Mouse (Mus musculus) frontal cortex, postnatal 14 days (tissue): ENCODE data around the gene Iqschfp.
A peak's percentile ranks its signal among the peaks of the same experiment; 100 is the strongest.

ENCODE experiments used
- DNase-seq, 2 experiments: peaks; one replicate each; pipeline ENCODE4 v3.0.0; 2022; ENCODE audit warnings: low spot score in 2 of 2

Iqschfp gene

DNA sequence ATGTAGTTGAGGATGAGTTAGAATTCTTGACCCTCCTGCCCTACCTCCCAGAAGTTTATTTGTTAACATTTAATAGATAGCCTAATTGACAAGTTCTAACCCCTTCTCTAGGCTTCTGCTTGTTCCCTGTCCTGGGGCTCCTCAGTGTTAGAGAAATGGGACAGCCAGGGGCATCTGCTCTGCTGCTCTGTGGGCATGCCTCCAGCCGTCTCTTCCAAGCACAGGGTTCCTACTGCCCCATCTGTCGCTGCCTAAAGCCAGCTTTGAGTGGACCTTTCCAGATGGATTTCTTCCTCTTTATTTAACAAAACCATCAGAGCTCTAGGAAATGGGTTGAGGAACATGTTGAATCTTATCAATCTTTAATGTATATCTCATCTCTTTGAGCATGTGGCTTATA, 529.8 kb downstream of the Iqschfp start:
- DNase-seq = no peak

DNA sequence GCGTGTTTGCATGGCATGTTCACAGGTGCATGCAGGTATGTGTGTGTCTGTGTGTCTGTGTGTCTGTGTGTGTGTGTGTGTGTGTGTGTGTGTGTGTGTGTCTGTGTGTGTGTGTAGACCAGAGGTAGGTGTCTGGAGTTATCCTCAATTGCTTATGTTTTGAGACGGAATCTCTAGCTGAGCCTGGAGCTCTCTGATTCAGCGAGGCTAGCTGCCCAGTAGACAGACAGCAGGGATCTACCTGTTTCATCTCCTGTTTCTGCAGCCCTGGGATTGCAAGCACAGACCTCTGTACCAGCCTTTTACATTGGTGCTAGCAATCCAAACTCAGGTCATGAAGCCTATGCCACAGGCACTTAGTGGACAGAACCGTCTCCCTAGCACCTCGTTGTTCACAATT, 536.0 kb downstream of the Iqschfp start:
- no peak for DNase-seq

DNA sequence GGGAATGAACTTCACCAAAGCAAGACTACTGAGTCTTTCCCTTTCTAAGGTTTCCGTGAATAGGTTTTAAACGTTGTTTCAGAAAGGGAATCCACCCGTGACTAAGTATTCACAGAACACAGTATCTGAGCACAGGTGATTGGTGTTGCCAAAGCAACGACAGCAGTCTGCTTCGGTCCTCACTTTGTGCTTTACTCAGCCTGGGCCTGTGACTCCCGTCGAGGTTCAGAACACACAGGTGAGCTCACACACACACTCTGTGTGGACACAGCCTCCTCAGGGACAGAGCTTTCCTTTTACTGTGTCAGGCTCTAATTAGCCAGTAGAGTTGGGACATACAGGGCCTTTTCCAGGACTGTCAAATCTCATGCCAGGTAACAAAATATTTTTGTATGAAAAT, 542.4 kb downstream of the Iqschfp start:
- DNase-seq = no peak

DNA sequence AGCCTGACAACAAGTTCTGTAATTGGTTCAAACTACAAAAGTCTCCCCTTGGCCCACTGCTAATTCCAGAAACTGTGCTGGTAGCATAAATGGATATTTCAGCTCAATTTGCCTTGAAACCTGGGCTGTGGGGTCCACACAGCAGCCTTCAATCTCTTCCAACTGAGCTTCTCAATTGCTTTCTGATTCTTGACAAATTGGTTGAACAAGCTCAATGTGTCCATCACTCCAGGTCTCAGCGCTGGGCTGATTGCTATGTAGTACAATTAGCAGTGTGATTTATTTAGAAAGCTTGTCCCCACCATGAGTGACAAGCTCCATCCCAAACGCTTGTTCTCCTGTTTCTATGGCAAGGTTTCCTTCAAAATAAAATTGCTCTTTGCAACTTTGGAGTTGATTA, 542.9 kb downstream of the Iqschfp start:
- no peak for DNase-seq

- DNase-seq = no peak
Measured at GRCm38 (mm10) chr3:68448480-68448879, 556.4 kb downstream of the Iqschfp start.

- no peak for DNase-seq
Measured at GRCm38 (mm10) chr3:68451634-68452033, 559.6 kb downstream of the Iqschfp start.

DNA sequence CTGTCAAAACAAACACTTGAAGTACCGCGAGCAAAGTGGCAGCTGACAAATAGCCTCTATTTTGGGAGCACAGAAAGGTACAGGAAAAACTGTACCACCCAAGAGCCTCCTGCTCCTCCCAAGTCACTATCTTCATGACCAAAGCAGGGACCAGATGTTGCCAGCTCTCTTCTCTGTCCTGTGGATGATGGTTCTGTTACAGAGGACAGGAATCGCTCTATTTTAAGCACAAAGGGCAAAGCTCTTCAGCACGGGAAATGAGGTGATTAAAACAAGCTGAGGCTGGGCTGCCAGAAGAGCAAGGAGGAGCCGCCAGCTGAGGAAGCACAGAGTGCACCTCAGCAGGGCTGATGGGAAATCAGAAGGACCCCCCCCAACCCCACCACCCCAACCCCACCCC, 561.2 kb downstream of the Iqschfp start:
- no peak for DNase-seq

DNA sequence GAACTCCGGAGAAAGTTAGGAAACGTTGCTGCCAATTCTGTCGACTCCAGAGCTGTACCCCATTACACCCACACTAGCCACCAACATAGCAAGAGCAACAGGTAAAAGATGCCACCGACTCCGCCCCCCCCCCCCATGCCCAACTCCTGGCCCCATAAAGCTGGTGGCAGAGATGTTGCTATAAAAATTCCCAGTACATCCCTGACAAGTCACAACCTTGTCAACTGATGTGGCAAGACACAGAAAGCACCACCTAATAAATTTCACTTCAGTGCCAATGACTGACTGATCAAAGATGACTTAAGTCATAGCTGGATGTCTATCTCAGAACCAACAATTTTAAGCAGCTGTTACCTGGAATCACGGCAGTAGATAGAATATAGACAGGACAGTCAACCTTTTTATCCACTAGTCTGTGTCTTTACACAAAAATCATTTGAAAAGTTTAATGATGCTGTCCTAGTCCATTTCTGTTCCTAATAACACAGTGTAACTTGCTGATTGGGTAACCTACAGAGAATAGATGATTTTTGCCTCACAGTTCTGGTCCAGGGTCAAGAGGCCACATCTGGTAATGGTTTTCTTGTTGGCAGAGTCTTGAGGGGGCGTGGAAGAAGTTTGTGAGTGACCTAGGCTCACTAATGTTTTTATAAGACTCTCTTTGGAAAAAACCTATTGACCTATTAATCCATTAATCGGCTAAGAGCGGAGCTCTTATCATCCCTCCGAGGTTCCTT, 561.9 kb downstream of the Iqschfp start:
- DNase-seq = no peak

DNA sequence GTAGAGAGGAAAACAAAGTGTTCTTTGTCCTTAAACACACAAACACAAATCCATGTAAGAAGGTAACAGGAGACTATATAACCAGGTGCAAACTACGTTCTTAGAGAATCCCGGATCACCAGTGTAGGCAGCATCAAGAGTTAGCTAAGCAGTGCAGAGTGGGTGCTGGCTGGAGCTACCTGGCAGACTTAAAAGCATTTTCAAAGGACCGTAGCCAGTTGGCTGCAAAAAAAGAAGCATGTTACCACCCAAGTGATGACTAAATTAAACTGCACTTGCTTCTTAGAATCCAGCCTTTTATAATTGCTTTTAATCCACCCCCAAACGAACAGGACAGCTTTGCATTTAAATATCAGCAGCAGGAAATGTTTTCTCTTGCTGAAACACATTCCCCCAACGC, 574.6 kb downstream of the Iqschfp start:
- DNase-seq = peak; percentile 14 to 24

- no peak for DNase-seq
Measured at GRCm38 (mm10) chr3:68467941-68468687, 576.1 kb downstream of the Iqschfp start.

DNA sequence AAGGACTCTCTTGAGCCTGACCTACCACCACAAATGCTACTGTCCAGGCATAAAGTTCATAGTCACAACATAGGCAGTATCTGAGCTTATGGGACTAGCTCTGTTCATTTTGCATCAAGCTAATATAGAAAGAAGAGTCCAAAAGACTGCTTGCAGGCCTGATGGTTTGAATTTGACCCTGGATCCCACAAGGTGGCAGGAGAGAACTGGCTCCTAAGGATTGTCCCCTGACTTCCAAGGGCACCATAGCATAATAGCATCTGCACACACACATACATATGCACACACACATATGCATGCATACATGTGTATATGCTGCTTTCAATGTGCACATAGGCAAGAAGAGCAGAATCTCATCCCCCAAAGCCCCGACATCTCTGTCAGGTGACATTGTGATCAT, 577.6 kb downstream of the Iqschfp start:
- no peak for DNase-seq

GRCm38 (mm10) chr3:68470061-68470460, 578.0 kb downstream of the Iqschfp start:
- no peak for DNase-seq

DNA sequence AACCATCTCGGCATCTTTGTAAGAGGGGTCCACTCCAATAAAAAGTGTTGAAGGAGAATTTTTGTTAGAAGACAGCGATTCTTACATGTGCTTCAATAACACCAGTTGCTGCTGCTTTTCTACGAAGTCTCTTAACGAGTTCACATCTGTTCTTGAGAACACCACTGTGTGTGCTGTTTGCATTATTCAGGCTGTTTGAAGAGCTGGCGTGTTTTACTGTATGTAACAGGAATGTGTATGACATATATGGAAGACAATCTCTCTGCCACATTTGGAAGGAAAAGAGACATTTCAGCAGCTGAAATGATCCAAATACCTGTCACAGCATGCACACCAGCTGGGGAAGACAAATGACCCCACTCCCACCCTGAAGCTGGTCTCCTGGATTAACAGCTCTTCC, 578.6 kb downstream of the Iqschfp start:
- DNase-seq = no peak

- DNase-seq = no peak
Measured at GRCm38 (mm10) chr3:68476336-68476735, 584.3 kb downstream of the Iqschfp start.

- DNase-seq = no peak
Measured at GRCm38 (mm10) chr3:68477478-68477877, 585.4 kb downstream of the Iqschfp start.

DNA sequence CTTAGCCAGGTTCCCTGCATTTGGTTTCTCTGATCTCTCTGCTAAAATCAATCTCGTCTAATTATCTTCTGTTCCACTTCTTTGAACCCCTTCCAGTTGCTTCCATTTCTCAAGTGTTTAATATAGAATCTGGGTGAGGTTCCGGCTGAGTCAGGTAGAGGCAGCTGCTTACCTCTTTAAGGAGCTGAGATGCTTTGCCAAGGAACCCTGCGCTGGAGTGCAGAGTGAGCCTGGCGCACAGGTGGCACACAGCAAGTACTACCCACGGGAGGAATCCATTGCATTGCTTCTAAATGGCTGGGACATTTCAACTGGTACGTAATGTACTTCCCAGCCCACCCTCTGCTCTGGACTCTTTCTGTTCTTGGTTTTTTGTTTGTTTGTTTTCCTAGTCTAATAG, 587.2 kb downstream of the Iqschfp start:
- no peak for DNase-seq

DNA sequence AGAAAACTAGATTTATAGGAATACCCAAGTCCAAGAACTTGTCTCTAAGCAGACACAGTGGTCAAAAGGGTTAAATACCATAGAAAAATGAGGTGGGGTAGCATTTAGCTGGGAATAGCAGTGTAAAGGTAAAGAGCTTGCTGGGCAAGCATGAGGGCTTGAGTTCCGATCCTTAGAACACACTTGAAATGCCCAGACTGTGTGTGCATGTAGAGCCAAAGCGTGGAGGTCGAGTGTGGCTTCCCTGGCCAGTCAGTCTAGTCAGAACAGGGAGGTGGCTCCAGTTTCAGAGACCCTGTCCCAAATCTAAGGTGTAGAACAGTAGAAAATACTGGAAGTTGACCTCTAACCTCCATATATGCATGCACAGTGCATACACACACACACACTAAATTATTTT, 591.5 kb downstream of the Iqschfp start:
- no peak for DNase-seq

DNA sequence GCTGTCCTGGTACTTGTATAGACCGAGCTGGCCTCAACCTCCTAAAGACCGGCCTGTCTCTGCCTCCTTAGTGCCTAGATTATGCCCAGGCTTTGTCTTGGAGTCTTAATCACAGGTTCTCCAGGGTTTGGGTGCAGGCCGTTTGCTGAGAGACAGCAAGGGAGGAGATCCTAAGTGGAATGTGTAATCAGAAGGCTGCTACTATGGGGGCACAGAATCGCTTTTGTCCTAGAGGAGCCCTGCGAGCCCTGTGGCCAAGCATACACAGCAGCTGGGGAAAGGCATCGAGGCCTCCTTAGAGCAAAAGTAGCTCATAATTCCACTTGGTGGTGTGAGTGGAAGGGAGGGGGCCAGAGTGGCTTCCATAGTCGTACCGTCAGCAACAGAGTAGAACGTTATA, 592.0 kb downstream of the Iqschfp start:
- DNase-seq = no peak

- no peak for DNase-seq
Measured at GRCm38 (mm10) chr3:68484561-68484960, 592.5 kb downstream of the Iqschfp start.

GRCm38 (mm10) chr3:68487621-68488020, 595.6 kb downstream of the Iqschfp start:
- DNase-seq = no peak

GRCm38 (mm10) chr3:68488316-68488715, 596.3 kb downstream of the Iqschfp start:
- DNase-seq = no peak

DNA sequence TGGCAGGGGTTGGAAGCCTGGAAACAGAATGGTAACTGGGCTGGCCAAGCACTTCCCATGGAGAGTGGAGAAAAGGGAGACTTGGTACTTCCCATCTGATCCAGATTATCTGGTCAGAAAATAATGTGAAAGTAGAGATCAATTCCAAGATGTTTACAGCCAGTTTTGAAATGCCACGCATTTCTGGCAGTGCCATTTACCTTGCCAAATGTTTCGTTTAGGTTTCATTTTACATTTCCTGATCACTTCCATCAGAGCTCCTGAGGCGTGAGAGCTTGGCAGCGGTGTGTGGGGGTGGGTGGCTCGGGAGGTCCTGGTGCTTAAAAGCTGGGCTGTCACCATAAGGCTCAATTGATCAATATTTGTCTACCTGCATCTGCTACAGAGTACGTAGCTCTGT, 599.5 kb downstream of the Iqschfp start:
- no peak for DNase-seq

DNA sequence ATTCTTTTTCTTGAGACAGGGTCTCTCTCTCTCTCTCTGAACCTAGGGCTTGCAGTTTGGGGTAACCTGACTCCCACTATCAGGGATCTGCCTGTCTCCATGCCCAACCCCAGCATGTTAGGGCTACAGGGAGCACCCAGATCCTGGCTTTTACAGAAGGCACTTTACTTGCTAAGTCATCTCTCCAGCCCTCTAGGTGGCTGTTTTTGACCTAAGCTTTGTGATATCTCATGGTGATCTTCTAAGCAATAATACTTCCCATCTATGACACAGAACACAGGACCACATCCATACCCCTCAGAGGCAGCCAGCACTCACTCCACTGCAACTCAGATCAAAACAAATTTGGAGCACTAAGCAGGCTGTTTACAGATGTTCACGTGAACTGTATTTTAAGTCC, 600.0 kb downstream of the Iqschfp start:
- no peak for DNase-seq
